7 mouse cellular contexts compared by ENCODE assay signal in the genomic region with DNA sequence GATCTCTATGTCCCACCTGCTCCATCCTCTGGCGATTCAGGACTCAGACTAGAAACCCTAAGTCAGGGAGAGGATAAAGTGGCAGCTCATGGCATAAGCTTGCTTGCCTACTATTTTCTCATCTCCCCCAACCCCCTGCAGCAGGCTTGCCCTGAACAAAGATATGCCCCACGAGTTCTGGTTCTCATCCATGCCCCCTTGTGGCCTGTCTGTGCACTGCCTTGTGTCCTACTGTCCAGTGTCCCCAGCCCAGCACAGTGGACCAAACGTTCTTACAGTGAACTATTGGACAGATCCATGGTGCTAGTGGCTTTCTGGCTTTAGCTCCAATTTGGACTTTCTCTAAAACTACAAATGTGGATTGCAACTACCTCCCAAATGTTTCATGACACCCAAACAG. TPM values are rescaled to one million over a fixed set of nuclear protein-coding genes. Genes with fewer than 3 reads are reported as not detected.
DNase-seq lines count a peak whose midpoint lies in the region; ATAC-seq and TF ChIP-seq lines count a peak whose summit lies in the region.

No protein-coding gene starts in this region.

- DNase-seq in kidney, adult 9 months = peak; percentile 60
- DNase-seq in R1 (ENCODE audit: low read depth, low spot score) (peak; percentile 30), MN1 (ENCODE audit: low spot score) (no peak)

- H3K27ac ChIP-seq in kidney, embryonic 16.5 days (ENCODE audit: low read length) = no peak overlapping the region

- no peak overlapping the region for H3ac ChIP-seq in C2C12 (ENCODE audit: control insufficient read depth, insufficient read length, low read depth)

- WGBS in kidney, embryonic 16.5 days = 56% methylated on average over 3 of the region's 3 CpGs

- H3K79me3 ChIP-seq in C2C12 (ENCODE audit: low read depth) = no peaks in the 10 kb centered on the region

- no peaks in the 10 kb centered on the region for H3K9me3 ChIP-seq in kidney, embryonic 16.5 days (ENCODE audit: low read length)

- no peaks in the 10 kb centered on the region for H3K27me3 ChIP-seq in kidney, embryonic 16.5 days (ENCODE audit: insufficient read depth, low read length)
- no peaks in the 10 kb centered on the region for H3K27me3 ChIP-seq in C2C12 (ENCODE audit: control insufficient read depth, insufficient read depth, insufficient read length)

- TF ChIP-seq CTCF in C2C12 (IDR thresholded peaks at IDR 0.05; ENCODE audit: control insufficient read depth, insufficient read depth, insufficient read length) = peak; percentile 75

- H3K9ac ChIP-seq in kidney, embryonic 16.5 days (replicated peaks; ENCODE audit: low read length) = no peak overlapping the region

- no peak overlapping the region for H3K4me3 ChIP-seq in kidney, embryonic 16.5 days (ENCODE audit: low read length)
- H3K4me3 ChIP-seq in C2C12 (ENCODE audit: insufficient read depth, poor library complexity, severe bottlenecking) = no peak overlapping the region

- H3K4me1 ChIP-seq in kidney, embryonic 16.5 days (ENCODE audit: insufficient read depth, low read length) = no peaks in the 10 kb centered on the region; the same call in 1 of the 2 replicates

- ATAC-seq in kidney, embryonic 16.5 days (ENCODE audit: low FRiP score, low TSS enrichment) = no peak
- ATAC-seq in erythroblast, adult 5-6 weeks (replicated peaks; ENCODE audit: low FRiP score, poor library complexity, severe bottlenecking) = 0 out of 2 replicates have a peak, but pooled peaks have one; percentile 52
- peak; percentile 85 for ATAC-seq in megakaryocyte progenitor cell, adult 5-6 weeks (replicated peaks; ENCODE audit: poor library complexity)

- no peaks in the 10 kb centered on the region for H3K79me2 ChIP-seq in C2C12 (ENCODE audit: control insufficient read depth, insufficient read depth)

- H3K4me2 ChIP-seq in kidney, embryonic 16.5 days (replicated peaks; ENCODE audit: low read depth, low read length) = no peak overlapping the region

- no peaks in the 10 kb centered on the region for H3K36me3 ChIP-seq in kidney, embryonic 16.5 days (ENCODE audit: insufficient read depth, low read length)
- H3K36me3 ChIP-seq in C2C12 (ENCODE audit: control insufficient read depth, insufficient read depth) = peaks cover 38% of the 10 kb centered on the region

TF ChIP-seq in C2C12, 6 proteins besides CTCF, POLR2A, EP300 and RAD21:
- TF ChIP-seq USF1 (IDR thresholded peaks at IDR 0.05; ENCODE audit: low read depth) (no peak), MAX (IDR thresholded peaks at IDR 0.05) (no peak), FOSL1 (IDR thresholded peaks at IDR 0.05; ENCODE audit: insufficient read depth, low read length, poor library complexity, severe bottlenecking) (no peak), MYOD1 (IDR thresholded peaks at IDR 0.05; ENCODE audit: control insufficient read depth, insufficient read length, low read depth) (no peak), MYOG (IDR thresholded peaks at IDR 0.05; ENCODE audit: control insufficient read depth, extremely low read depth, insufficient read length) (no peak), CEBPB (IDR thresholded peaks at IDR 0.05; ENCODE audit: low read depth) (no peak)

RNA-seq across cellular contexts. Expression of gene Pcolce2, which starts 50.7 kb away (rescaled TPM):
- polyA plus RNA-seq in kidney, embryonic 16.5 days (2015; fragmentation: Nextera tagmentation; extraction: Ambion mirVana) = 1.00 and 1.3 TPM in 2 replicates
- 54.9 TPM for polyA plus RNA-seq in C2C12 (2012; fragmentation: generic; extraction: Trizol)
- total RNA-seq in erythroblast, adult 5-6 weeks (2015; ENCODE audit: low replicate concordance) = not detected in 2 replicates
- total RNA-seq in erythroblast, adult 5-6 weeks (2017; ENCODE audit: low replicate concordance) = 0.14 TPM in 1 of 2 replicates, not detected in the other
- not detected in 2 replicates for total RNA-seq in megakaryocyte progenitor cell, adult 5-6 weeks (2015)
- 0.12 TPM in 1 of 2 replicates, not detected in the other for total RNA-seq in megakaryocyte progenitor cell, adult 5-6 weeks (2017)
